Mouse (Mus musculus) ES-E14 (cell line): ENCODE measurements around the gene 1110004F10Rik. TPM values are rescaled to one million over a fixed set of nuclear protein-coding genes. Genes with fewer than 3 reads are reported as not detected.

Experiments used
- DNase-seq: peaks from one replicate; pipeline ENCODE4 v3.0.0-alpha.2; 2013; ENCODE audit warnings: low read depth, low spot score
- H3K27ac ChIP-seq: 2 replicates; pipeline ENCODE4 v1.5.1; 2012; ENCODE audit warnings: low read depth, mild to moderate bottlenecking, low read length, moderate library complexity, mixed read lengths; ENCODE audit not compliant: poor library complexity, insufficient read depth, severe bottlenecking
- H3K36me3 ChIP-seq: 2 replicates; pipeline ENCODE4 v1.6.1; 2012; ENCODE audit warnings: mild to moderate bottlenecking, low read length, moderate library complexity, mixed read lengths; ENCODE audit not compliant: control insufficient read depth, poor library complexity, insufficient read depth, severe bottlenecking
- H3K4me1 ChIP-seq, 2 experiments: fragments of 150-350 bp in 1 of 2; sonication (generic) in 1 of 2; 2 replicates each; pipeline ENCODE4 v1.6.1; 2012; ENCODE audit warnings: low read length in 2 of 2, mild to moderate bottlenecking in 1 of 2, mixed read lengths in 1 of 2; ENCODE audit not compliant: control insufficient read depth in 2 of 2, insufficient read depth in 2 of 2, poor library complexity in 1 of 2
- H3K4me3 ChIP-seq, 2 experiments: fragments of 150-350 bp in 1 of 2; sonication (generic) in 1 of 2; 2 replicates each; pipeline ENCODE4 v1.5.1; 2012; ENCODE audit warnings: low read length in 2 of 2, low read depth in 1 of 2, mild to moderate bottlenecking in 1 of 2, mixed read lengths in 1 of 2; ENCODE audit not compliant: insufficient read depth in 1 of 2, poor library complexity in 1 of 2, severe bottlenecking in 1 of 2
- H3K9ac ChIP-seq: 2 replicates; pipeline ENCODE4 v1.6.1; 2012; ENCODE audit warnings: low read depth, mild to moderate bottlenecking, low read length, mixed read lengths; ENCODE audit not compliant: poor library complexity, insufficient read depth, severe bottlenecking
- H3K9me3 ChIP-seq: fragments of 150-350 bp; sonication (generic); 2 replicates; pipeline ENCODE4 v1.6.1; 2012; ENCODE audit warnings: low read depth, mild to moderate bottlenecking, low read length; ENCODE audit not compliant: control insufficient read depth, insufficient read depth
- CHD2 ChIP-seq: IDR thresholded peaks from 2 replicates; pipeline ENCODE4 v1.6.1; 2014; ENCODE audit warnings: mild to moderate bottlenecking, low read depth, low read length, inconsistent platforms
- HCFC1 ChIP-seq: IDR thresholded peaks from 2 replicates; pipeline ENCODE4 v1.6.1; 2012; ENCODE audit warnings: low read length, inconsistent platforms, borderline replicate concordance; ENCODE audit not compliant: insufficient read depth
- MAFK ChIP-seq: IDR thresholded peaks from 2 replicates; pipeline ENCODE4 v1.6.1; 2014; ENCODE audit warnings: mild to moderate bottlenecking, low read depth, low read length, inconsistent platforms; ENCODE audit not compliant: insufficient read depth
- ZC3H11A ChIP-seq: IDR thresholded peaks from 2 replicates; pipeline ENCODE4 v1.6.1; 2012; ENCODE audit warnings: low read depth, mild to moderate bottlenecking, inconsistent platforms, low read length, borderline replicate concordance
- ZNF384 ChIP-seq: IDR thresholded peaks from 2 replicates; pipeline ENCODE4 v1.6.1; 2012; ENCODE audit warnings: low read depth, low read length, inconsistent platforms
- in situ Hi-C, 2 experiments: fragments of 600-800 bp; cut with MboI; formaldehyde crosslinking; loops; one replicate each; pipeline ENCODE4 v1.15.1; 2025; ENCODE audit warnings: low sequenced_read_pairs in 2 of 2, inconsistent platforms in 1 of 2; ENCODE audit not compliant: unreplicated experiment in 2 of 2
- total RNA-seq: library from RNA; depleted of rRNA; stranded (reverse); fragments of 300-350 nt; gene quantifications from 2 replicates; pipeline ENCODE4 v1.2.3, GENCODE M21; 2012; rRNA removed

Gene 1110004F10Rik
- total RNA-seq, 1 experiment, result 102 TPM

DNA sequence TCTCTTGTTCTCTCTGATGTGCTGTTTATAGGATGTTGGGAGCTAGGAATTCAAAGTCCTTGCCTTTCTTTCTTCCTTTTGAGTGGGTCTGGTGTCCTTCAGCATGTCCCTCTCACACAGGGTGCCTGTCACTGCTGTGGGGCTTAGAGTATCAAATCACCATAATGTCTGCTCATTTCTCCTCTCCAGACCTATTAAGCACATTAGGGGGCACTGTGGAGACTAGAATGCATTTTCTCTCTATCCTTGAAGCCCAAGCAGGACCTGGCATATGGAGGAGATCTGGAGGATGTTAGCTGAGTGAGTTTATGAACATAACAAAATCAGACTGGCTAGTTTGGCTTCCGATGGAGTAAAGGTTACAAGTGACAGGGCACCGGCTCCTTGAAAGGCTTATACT lies 107.9 kb downstream of the 1110004F10Rik start:
- H3K9ac ChIP-seq, result no peak overlapping the region
- DNase-seq, result no peak
- no peak overlapping the region for H3K27ac ChIP-seq
- in situ Hi-C loops, result no loop called here
- peaks cover 29% of the 10 kb centered on the region for H3K36me3 ChIP-seq
- H3K9me3 ChIP-seq, result no peaks in the 10 kb centered on the region
- TF ChIP-seq ZC3H11A, result no peak
- TF ChIP-seq HCFC1, result no peak
- no peak for TF ChIP-seq ZNF384
- TF ChIP-seq CHD2, result no peak
- TF ChIP-seq MAFK, result no peak
- no peak overlapping the region for H3K4me3 ChIP-seq
- H3K4me1 ChIP-seq, result peaks cover 0 to 2% of the 10 kb centered on the region in 2 experiments; a peak in 1 of 4 replicates

DNA sequence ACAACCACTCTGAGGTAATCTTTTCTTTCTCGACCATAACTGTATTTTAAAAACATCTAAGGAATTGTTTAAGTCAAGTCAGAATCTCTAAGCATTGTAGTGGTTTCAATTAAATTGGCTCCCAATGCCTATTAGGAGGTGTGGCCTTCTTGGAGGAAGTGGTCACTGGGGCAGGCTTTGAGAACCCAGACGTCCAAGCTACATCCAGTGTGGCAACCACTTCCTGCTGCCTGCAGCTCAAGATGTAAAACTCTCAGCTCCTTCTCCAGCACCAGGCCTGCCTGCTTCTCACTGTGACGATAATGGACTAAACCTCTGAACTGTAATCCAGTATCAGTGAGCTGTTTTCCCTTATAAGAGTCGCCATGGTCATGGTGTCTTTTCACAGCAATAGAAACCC lies 110.4 kb downstream of the 1110004F10Rik start:
- TF ChIP-seq MAFK (no peak), ZC3H11A (no peak), CHD2 (no peak), HCFC1 (no peak)
- in situ Hi-C loops, result no loop called here
- peaks cover 33% of the 10 kb centered on the region; the same call in 1 of the 2 replicates for H3K36me3 ChIP-seq

DNA sequence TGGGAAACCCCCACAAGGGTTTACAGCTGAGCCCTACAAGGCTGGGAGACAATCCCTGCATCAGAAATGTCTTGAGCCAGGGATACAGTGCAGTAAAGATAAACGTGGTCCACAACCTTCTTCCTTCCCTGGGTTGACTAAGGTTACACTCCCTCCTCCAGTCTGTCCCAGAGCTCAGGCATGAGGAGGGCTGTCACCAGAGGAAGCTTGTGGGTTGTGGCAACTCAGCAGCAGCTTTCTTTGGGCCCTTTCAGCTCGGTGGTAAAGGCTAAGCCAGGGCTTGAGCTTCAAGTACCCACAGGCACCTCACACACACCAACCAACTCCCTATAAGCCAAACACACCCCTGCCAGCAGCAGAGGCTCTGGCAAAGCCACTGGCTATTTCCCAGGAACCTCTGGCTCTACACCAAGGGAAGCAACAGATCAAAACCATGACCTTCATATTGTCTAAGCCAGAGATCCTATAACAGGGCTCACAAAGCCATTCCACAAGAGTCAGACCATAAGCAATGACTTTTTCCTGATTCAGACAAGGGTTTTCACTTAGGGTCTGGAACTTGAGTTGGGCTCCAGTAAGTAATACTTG lies 114.7 kb downstream of the 1110004F10Rik start:
- no peak overlapping the region for H3K27ac ChIP-seq

More for the DNA sequence above, 110.4 kb downstream of the 1110004F10Rik start:
- no peaks in the 10 kb centered on the region for H3K9me3 ChIP-seq
- no peak overlapping the region for H3K4me3 ChIP-seq
- no peak for DNase-seq
- no peak overlapping the region for H3K9ac ChIP-seq
- no peak overlapping the region for H3K27ac ChIP-seq
- H3K4me1 ChIP-seq, result no peaks in the 10 kb centered on the region

More for the DNA sequence above, 114.7 kb downstream of the 1110004F10Rik start:
- peaks cover 50% of the 10 kb centered on the region for H3K36me3 ChIP-seq
- H3K9me3 ChIP-seq, result no peaks in the 10 kb centered on the region
- in situ Hi-C loops, result no loop called here
- no peak for DNase-seq
- no peak overlapping the region for H3K9ac ChIP-seq
- H3K4me3 ChIP-seq, result no peak overlapping the region
- TF ChIP-seq CHD2 (no peak), MAFK (no peak), HCFC1 (no peak), ZC3H11A (no peak), ZNF384 (no peak)
- no peaks in the 10 kb centered on the region; a peak in 1 of 4 replicates for H3K4me1 ChIP-seq

Other genes with a start within 250 kb of the 1110004F10Rik start
- gene Sox6, start 601 bp upstream of the 1110004F10Rik start, total RNA-seq, result 0.48 and 1.2 TPM in 2 replicates
- 1.8 and 4.2 TPM in 2 replicates for gene Gm4353, start 45.2 kb downstream of the 1110004F10Rik start, total RNA-seq